Mouse (Mus musculus): ENCODE data around the gene Tmem199. TPM values are rescaled to one million over a fixed set of nuclear protein-coding genes. Genes with fewer than 3 reads are reported as not detected.
A peak's percentile ranks its signal among the peaks of the same experiment; 100 is the strongest.
"Not testable (repeated sequence)": the region's sequence is repeated elsewhere in the genome, so short reads cannot be mapped to it uniquely, and the experiment has no call there.

Tmem199 gene
- 10 to 100 TPM; 42.2 to 59.5 (median 54.9) TPM for polyA plus RNA-seq (2017; shearing (Covaris generic))

- peak; percentile 92 for ATAC-seq
Measured at GRCm38 (mm10) chr11:78512025-78512957, at the start of gene Tmem199, which contains the start of gene Poldip2. Tmem199 (minus strand) TSS chr11:78512172. Poldip2 (plus strand) TSS chr11:78512193.

DNA sequence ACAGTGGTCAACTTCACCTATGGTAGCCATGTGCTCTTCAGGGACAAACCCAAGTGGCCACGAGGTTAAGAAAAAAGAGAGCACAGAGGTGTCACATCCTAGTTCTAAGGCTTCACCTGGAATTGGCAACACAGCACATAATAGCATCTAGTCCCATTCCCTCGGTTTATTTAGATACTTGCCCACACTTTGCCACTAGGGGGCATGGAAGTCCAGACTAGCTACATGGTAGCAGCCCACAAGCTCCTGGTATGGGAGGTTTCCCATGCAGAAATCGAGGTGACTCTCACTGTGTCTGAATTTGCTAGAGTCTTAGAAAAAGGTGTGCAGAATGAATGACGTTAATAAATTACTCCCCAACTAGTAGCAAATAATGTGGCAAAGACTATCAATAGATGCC, 48.5 kb upstream of the Tmem199 start:
- ATAC-seq: peak; percentile 58

DNA sequence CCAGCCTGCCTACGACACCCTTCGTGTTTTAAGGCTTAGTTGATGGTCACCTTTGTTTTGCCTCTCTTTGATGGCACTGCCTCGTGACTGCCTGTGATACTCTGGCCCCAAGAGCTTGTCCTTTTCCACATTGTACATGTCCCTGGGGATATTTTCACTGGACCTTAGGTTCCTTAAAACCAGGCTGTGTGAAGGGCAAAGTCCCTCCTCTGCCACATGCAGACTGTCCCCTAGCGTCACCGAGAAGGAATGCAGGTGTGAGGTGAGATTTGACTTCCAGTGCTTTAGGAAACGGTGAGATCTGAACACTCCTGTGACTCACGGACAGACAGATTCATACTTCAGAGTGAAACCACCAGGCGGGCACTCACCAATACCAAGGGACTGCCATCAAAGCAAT, 45.3 kb upstream of the Tmem199 start:
- ATAC-seq: no peak

DNA sequence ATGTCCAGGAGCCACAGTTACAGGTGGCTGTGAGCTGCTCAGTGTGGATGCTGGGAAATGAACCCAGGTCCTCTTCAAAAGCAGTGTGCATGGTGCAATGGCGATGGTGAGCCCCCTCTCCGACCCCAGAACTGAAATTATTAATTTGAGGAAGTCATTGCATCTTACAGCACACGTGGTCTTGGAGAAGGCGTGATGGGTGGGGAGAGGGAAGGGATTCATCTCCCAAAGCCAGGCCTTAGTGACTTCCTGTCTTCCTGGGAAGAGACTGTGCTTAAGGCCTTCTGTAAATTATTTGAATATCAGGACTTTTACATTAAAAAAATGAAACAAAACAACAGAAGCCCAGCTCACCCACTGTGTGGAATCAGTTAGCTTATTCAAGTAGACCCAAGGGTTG, 44.1 kb upstream of the Tmem199 start:
- ATAC-seq: no peak

GRCm38 (mm10) chr11:78555623-78556022, 43.7 kb upstream of the Tmem199 start:
- ATAC-seq: no peak

GRCm38 (mm10) chr11:78551059-78551398, 39.1 kb upstream of the Tmem199 start:
- ATAC-seq: no peak

DNA sequence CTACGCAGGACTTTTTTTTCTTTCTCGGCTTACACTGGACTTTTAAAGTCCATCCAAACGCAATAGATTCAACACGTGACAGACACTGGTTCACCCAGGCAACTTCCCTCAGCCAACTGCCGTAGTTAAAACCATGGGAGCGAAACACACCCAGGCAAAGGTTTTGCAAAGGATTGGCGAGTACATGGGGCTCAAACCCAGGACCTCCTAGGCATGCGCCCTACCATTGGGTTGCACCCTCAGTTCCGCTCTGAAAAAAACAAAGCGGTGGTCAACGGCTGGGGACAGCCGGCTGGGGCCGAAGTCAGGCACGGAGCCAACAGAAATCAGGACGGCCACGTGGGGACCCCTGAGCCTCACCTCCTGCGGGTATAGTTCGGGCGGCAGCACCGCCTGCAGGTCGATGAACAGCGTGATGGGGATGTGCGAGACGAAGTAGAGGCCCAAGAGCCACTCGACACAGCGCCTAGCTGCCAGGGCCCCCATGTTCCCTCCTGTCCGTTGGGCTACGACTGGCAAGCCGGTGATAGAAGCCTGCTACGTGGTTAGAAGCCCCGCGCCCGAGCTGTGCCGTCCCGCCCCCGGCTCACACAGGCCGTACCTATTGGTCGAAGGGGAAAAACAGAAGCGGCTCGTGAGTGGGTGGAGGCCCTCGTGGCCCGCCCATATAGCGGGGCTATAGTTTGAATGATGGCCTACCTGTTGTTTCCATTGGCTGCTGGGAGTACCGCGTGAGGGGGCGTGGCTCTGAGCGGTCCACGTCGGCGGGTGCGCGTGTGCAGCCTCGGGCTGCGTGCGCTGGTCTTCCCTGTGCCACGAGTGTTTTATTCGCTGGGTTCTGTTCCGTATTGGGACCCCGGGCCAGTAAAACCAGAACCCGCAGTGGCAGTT, 38.4 kb upstream of the Tmem199 start, which contains the start of gene Tmem97:
Tmem97 (minus strand) TSS at position 610 of the 891 bp plus-strand sequence.
- ATAC-seq: peak; percentile 100

DNA sequence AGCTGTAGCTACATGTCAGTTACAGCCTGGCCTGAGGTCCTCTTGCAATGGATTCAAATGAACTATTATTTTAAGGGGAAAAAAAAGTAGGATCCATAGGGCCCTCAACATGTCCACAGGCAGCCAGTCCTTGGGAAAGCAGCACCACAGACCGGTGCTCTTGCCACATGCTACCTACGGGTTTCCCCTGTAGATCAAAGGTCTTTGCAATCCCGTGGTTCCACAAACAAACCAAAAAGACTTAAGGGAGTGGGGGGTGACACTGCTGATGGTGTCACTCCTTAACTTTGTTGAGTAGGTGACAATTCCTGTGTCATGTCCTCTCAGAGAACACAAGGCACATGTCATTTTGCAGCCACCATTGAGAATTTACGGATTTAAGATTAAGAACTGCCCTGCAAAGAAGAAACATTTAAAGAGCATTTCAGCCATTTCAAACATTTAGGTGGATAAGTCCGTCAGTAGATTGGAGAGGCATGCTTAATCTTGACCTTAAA, 37.6 kb upstream of the Tmem199 start:
- no peak for ATAC-seq

DNA sequence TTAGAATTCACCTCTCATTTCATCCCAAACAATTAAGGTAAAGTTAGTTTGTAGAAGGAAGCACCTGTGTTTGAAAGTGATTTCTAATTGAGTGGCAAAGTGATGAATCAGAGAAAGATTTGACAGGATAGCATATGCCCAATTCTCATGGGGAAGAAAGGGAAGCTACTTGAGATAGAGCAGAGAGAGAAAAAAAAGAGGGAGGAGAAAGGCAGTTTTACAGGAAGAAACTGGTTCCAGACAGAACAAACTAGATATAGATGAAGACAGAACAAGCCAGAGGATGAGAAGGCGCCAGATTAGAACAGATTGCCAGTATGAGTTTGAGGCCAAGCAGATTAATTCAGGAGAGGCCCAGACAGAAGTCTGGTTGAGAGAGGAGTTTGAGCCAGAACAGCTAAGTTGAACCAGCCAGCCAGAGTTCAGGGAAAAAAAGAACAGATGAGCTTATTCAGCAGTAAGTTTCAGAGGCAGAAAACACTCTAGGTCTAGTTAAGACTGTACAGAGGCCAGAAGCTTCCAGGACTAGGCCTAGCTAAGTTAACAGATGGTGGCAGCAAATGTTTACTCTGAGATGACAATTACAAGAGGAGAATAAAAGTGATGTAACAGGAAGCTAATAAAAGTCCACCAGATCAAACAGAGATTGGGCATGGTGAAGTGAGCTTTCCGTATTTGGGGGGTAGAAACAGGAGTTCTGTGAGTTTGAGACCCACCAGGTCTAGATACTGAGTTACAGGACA, 35.9 kb upstream of the Tmem199 start:
- no peak for ATAC-seq

DNA sequence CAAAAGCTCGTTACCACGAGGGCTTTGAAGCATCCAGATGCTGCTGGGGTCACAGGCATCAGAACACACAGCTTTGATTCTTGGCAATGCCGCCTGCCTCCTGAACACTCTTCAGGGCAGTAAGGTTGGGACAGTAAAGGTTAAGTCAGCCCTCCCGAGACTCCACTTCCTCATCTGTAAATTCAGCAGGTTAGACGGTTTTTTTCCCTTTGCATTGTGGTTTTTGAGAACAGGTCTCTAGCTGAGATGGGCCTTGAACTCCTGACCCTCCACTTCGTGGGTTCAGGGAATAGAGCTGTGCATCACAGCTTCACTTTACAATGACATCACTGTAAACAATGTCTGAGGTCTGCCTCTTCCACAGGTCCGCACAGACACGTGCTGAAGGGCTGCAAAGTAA, 33.2 kb upstream of the Tmem199 start:
- no peak for ATAC-seq

GRCm38 (mm10) chr11:78544449-78545111, 32.6 kb upstream of the Tmem199 start:
- no peak for ATAC-seq

DNA sequence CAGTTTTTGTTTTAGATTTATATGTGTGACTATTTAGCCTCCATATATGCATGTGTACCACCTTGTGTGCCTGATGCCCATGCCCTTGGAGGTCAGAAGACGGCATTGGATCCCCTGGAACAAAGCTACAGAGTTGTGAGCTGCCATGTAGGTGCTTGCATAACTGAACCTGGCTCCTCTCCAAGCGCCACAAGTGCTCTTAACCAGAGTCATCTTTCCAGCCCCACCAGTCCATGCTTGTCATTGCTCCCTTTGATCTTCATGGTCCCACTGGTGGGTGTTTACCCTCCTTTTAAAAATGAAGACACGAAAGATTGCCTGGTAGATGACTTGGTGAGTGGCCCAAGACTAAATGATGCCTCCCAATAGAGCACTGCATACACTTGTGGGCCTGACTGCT, 28.4 kb upstream of the Tmem199 start:
- ATAC-seq: no peak

GRCm38 (mm10) chr11:78536690-78537084, 24.7 kb upstream of the Tmem199 start:
- ATAC-seq: no peak

DNA sequence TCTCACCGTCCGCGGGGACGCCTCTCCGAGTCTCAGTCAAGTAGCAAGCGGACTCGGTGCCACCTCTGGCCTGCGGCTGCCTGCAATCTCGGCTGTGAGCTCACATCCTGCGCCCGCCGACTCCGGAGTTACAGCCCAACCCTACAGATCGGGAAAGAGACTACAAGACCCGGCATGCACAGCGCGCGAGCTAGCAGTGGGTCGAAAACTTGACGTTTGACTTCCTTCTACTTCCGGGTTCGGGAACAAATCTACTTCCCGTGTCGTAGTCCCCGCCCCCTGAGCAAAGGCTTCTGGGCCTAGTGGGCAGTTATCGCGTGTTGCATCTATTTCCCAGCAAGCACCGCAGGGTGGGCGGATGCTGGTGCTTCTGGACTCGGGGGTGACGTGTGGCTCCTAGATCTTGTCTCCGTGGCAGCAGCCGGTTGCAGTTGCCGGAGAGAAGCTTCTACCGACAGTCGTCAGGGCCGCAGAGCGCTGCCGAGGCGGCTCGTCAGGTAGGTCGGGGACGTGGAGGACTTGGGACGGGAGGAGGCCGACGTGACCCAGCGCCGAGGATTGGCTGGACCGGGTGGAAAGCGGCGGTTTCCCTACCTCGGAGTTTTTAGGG, 24.2 kb upstream of the Tmem199 start, which contains the start of the genes Tnfaip1 and Ift20:
Tnfaip1 (minus strand) TSS at position 253 of the 610 bp plus-strand sequence.
Ift20 (plus strand) TSS at position 282 of the 610 bp plus-strand sequence.
- peak; percentile 95 for ATAC-seq

GRCm38 (mm10) chr11:78535376-78536079, 23.6 kb upstream of the Tmem199 start:
- ATAC-seq: peak; percentile 20

- no peak for ATAC-seq
Measured at GRCm38 (mm10) chr11:78534516-78534915, 22.5 kb upstream of the Tmem199 start.

DNA sequence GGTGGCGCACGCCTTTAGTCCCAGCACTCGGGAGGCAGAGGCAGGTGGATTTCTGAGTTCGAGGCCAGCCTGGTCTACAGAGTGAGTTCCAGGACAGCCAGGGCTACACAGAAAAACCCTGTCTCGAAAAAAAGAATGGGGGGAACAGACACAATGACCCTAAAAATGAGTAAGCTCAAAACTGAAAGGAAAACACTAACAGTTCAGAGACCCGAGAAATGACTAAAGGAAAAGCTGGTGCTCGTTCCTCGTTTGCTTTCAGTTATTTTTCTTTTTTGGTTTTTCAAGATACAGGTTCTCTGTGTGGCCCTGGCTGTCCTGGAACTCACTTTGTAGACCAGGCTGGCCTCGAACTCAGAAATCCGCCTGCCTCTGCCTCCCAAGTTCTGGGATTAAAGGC, 19.5 kb upstream of the Tmem199 start:
- not testable (repeated sequence) for ATAC-seq

DNA sequence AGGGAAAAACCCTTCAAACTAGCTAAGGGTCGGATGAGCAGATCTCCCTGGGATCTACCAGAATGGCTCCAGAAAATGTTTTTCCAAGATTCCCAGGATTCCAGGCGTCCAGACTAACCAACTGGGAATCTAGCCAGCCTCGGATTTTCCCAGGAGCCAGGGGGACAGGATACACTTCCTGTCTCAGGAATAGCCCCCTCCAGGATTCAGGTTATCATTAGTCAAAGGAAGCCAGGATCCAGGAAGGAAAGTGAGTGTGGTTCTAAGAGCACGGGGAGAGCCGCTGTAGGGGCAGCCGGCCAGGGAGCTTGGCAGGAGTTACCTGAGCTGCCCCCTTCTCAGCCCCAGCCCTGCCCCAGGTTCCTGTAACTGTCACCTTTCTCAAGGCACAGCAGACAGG, 19.1 kb upstream of the Tmem199 start:
- ATAC-seq: no peak

- no peak for ATAC-seq
Measured at GRCm38 (mm10) chr11:78530001-78530400, 18.0 kb upstream of the Tmem199 start.

GRCm38 (mm10) chr11:78528714-78529113, 16.7 kb upstream of the Tmem199 start:
- ATAC-seq: no peak
